Mouse (Mus musculus) brain, adult 2 months (tissue): ENCODE results near the gene Prcp.
"Not testable (repeated sequence)": the region's sequence is repeated elsewhere in the genome, so short reads cannot be mapped to it uniquely, and the experiment has no call there.

Experiments
- DNase-seq: peaks from one replicate; pipeline ENCODE4 v3.0.0; 2011; ENCODE audit warnings: low read depth, low spot score

Gene Prcp

DNA sequence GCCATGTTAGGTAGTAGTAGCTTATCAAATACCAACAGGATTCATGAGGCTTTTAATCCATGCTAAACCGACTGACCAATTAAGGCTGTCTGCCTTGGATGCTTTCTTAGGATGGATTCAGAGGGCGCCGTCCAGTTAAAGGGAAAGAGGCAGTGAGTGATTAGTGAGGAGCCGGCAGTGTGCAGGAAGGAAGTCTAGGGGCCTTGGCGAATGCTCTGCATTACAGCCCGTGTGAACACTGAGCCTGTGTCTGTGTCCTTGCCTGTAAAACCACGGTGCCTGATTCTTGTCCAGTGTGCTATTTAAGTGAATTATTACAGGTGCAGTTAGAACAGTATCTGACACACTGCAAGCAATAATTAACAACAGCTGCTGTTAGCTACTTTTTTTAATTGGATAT lies 104.5 kb downstream of the Prcp start:
- not testable (repeated sequence) for DNase-seq

DNA sequence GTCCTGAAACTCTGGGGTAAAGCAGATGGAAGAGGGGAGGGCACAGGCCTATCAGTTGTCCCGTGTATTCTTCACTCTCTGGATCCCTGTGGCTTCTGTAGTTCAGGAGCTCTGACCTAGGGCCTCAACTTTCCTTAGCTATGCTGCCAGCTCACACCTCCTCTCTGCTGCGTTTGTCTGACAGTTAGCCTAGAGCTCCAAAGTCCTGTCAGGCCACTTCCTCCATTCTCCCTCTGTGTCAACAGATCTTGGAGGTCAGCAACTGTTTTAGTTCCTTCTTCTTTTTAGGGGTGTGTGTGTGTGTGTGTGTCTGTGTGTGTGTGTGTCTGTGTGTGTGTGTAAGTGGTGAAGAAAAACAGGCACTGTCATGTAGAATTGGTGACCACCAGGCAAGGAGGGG lies 106.5 kb downstream of the Prcp start:
- DNase-seq = peak; percentile 20

DNA sequence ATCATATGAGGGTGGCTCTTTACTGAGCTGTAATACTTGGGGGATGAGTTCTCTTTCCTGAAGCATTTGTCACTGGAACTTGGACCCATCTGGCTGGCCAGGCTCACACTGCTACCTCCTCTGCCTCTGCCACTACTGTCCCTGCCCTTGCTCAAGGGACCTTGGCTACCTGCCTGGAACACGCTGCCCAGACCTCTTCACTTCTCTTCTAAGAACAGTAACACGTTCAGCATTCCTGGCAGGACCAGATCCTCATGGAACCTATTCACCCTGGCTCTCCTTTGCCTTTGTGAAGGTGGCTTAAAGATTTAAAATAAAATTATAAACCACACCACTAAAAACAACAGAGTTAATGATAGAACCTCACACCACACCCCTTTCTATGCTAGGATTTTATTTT lies 107.6 kb downstream of the Prcp start:
- DNase-seq = no peak
